In genomic region chr6:56996943-56997342, GRCm38 (mm10) we compare ENCODE assay signal across 34 mouse cellular contexts. TPM values are rescaled to one million over a fixed set of nuclear protein-coding genes. Genes with fewer than 3 reads are reported as not detected.
"Had no signal": no experiment of that assay in that cellular context is flagged by ENCODE, and none has a peak within 500 bp of the region (broad histone marks: within the 10 kb centered on the region; RNA-seq: fewer than 3 reads in every experiment).

Gene Vmn1r6, plus strand, starts transcription at chr6:56997243.

- H3K36me3 ChIP-seq: embryonic facial prominence, embryonic 10.5 days; embryonic facial prominence, embryonic 12.5 days; embryonic facial prominence, embryonic 13.5 days; embryonic facial prominence, embryonic 15.5 days; forebrain, embryonic 10.5 days; forebrain, embryonic 12.5 days; forebrain, embryonic 15.5 days had no signal

- H3K27ac ChIP-seq: embryonic facial prominence, embryonic 10.5 days; embryonic facial prominence, embryonic 12.5 days; embryonic facial prominence, embryonic 13.5 days; embryonic facial prominence, embryonic 15.5 days; forebrain, embryonic 10.5 days; forebrain, embryonic 12.5 days; forebrain, embryonic 13.5 days; forebrain, embryonic 15.5 days; gastrocnemius, adult 2 months; heart, adult 2 months had no signal

- H3K4me3 ChIP-seq: embryonic facial prominence, embryonic 10.5 days; embryonic facial prominence, embryonic 12.5 days; embryonic facial prominence, embryonic 13.5 days; embryonic facial prominence, embryonic 15.5 days; erythroblast, embryonic 14.5 days; forebrain, embryonic 10.5 days; forebrain, embryonic 12.5 days; forebrain, embryonic 13.5 days; forebrain, embryonic 15.5 days; gastrocnemius, adult 2 months; heart, adult 2 months had no signal

- DNase-seq: cerebellum, adult 8-10 months; cerebellum, adult 9-10 months; cerebellum, adult 9-11 months; cerebellum, postnatal 10 days; cerebellum, postnatal 14 days; cerebellum, postnatal 25 days; cerebellum, postnatal 36 days; embryo, embryonic 11 days; forebrain, postnatal 0 days; gastrocnemius, adult 2 months; gastrocnemius, postnatal 10 days; gastrocnemius, postnatal 14 days; gastrocnemius, postnatal 25 days; gastrocnemius, postnatal 36 days; heart, adult 11 months; heart, adult 18-20 months; heart, adult 2 months had no signal

- H3K4me1 ChIP-seq: embryonic facial prominence, embryonic 10.5 days; embryonic facial prominence, embryonic 12.5 days; embryonic facial prominence, embryonic 13.5 days; embryonic facial prominence, embryonic 15.5 days; forebrain, embryonic 10.5 days; forebrain, embryonic 12.5 days; forebrain, embryonic 13.5 days; forebrain, embryonic 15.5 days had no signal

- H3K9me3 ChIP-seq: embryonic facial prominence, embryonic 10.5 days; embryonic facial prominence, embryonic 12.5 days; embryonic facial prominence, embryonic 13.5 days; embryonic facial prominence, embryonic 15.5 days; forebrain, embryonic 10.5 days; forebrain, embryonic 12.5 days; forebrain, embryonic 13.5 days; forebrain, embryonic 15.5 days had no signal

- H3K27me3 ChIP-seq: embryonic facial prominence, embryonic 12.5 days; embryonic facial prominence, embryonic 13.5 days; embryonic facial prominence, embryonic 15.5 days; forebrain, embryonic 12.5 days; forebrain, embryonic 13.5 days; forebrain, embryonic 15.5 days had no signal

RNA-seq across cellular contexts. Expression of gene Vmn1r6, which starts in this region (rescaled TPM):
- polyA plus RNA-seq: cortical plate, adult 2 months; embryonic facial prominence, embryonic 10.5 days; embryonic facial prominence, embryonic 11.5 days; embryonic facial prominence, embryonic 12.5 days; embryonic facial prominence, embryonic 13.5 days; embryonic facial prominence, embryonic 14.5 days; embryonic facial prominence, embryonic 15.5 days; erythroblast, embryonic 14.5 days; forebrain, embryonic 10.5 days; forebrain, embryonic 11.5 days; forebrain, embryonic 12.5 days; forebrain, embryonic 13.5 days; forebrain, embryonic 14.5 days; forebrain, embryonic 15.5 days; forebrain, embryonic 16.5 days; forebrain, postnatal 0 days; frontal cortex, adult 2 months; gonadal fat pad, adult 2 months; heart, adult 2 months had no signal
